Mouse (Mus musculus) brain, embryonic 14.5 days (tissue): ENCODE measurements at regions not wholly inside any gene's neighbourhood (a gene's known extent, or its start where the extent isn't known, plus 50 kb on each side); places are given as distances from the start of the nearest gene placed in this dataset.

Source experiments
- CTCF ChIP-seq: fragments of 200-500 bp; IDR thresholded peaks from 2 replicates; pipeline ENCODE4 v1.5.1; 2012; ENCODE audit warnings: inconsistent platforms, mild to moderate bottlenecking, moderate library complexity, borderline replicate concordance; ENCODE audit not compliant: insufficient read depth, insufficient read length; ENCODE audit errors: extremely low read depth
- POLR2A ChIP-seq: fragments of 200-500 bp; IDR thresholded peaks from 2 replicates; pipeline ENCODE4 v1.6.1; 2012; ENCODE audit warnings: mild to moderate bottlenecking, inconsistent platforms, borderline replicate concordance; ENCODE audit not compliant: poor library complexity, insufficient read depth, insufficient read length, severe bottlenecking; ENCODE audit errors: extremely low read depth

DNA sequence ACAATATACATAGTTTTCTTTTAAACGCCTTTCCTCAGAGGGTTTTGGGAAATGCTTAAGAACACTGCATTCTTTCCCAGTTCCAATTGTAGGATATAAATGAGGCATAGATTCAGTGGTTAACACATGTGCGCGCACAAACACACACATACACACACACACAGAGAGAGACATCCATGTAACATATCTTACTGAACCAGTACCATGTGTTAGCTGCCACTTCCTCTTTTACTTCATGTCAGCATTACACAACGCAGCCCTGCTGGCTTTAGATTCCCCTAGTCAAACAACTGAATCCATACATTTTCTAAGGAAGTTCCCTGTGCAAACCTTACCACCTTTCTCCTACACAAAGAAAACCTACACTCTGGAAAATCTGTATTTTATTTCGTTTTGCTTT lies 189.1 kb upstream of the Atp2b1 start:
- no peak for TF ChIP-seq CTCF
- no peak for TF ChIP-seq POLR2A
